Mouse (Mus musculus): ENCODE data around the gene Zfp975.
A peak's percentile ranks its signal among the peaks of the same experiment; 100 is the strongest.
"Not testable (repeated sequence)": the region's sequence is repeated elsewhere in the genome, so short reads cannot be mapped to it uniquely, and the experiment has no call there.

Gene Zfp975

DNA sequence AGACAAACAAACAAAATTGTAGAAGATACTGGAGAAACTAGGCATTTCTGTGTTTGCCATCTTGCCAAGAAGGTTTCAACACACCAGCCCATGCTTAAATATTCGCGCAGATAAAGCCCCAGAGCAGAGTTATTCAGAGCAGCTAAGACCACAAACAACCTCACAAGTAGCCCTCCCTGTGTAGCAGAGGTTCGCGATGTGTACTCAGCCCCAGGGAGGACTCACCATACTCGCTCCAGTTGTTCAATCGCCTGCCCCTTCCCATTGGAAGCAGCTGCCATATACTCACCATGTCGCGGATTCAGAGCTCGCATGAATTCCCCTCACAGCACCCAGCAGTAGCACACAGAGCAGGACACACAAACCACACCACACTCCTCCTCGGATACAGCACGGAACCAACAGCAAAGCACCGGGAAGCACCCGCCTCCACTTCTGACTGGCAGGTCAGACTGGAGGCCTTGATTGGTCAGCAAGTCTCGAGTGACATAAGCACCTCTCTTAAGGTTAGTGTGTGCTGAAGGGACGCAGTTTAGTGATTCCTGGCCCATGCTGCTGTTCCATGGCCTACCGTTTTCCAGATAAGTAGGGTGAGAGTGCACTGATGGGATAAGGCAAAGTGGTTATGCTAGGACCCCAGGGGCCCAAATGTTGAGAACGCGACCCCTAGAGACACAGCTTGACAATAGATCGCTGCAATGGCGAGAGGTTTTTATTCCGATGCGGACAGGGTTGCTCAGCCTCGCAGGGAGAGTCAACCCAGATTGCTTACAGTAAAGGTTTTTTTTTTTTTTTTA is at the start of gene Zfp975:
TSS of gene Zfp975 (minus strand) at position 381 of the 797 bp plus-strand sequence.
- peak; percentile 99 for ATAC-seq (ENCODE audit: low TSS enrichment)

DNA sequence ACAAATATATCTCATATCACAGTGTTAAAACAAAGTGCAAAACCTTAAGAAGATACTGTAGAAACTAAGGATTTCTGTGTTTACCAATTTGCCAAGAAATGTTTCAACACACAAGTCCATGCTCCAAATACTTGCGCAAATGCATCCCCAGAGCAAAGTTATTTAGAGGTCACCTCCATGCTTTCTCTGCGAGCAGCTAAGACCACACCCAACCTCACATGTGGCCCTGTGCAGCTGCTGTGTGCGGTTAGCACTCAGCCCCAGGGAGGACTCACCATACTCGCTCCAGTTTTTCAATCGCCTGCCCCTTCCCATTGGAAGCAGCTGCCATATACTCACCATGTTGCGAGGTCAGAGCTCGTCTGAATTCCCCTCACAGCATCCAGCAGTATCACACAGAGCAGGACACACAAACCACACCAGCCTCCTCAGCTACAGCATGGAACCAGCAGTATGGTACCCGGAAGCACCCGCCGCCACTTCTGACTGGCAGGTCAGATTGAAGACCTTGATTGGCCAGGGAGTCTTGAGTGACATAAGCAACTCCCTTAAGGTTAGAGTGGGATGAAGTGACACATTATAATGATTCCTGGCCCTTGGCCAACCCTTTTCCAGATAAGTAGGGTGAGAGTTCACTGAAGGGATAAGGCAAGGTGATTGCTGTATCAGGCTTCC is 46.1 kb upstream of the Zfp975 start:
- no peak for ATAC-seq (ENCODE audit: low TSS enrichment)

DNA sequence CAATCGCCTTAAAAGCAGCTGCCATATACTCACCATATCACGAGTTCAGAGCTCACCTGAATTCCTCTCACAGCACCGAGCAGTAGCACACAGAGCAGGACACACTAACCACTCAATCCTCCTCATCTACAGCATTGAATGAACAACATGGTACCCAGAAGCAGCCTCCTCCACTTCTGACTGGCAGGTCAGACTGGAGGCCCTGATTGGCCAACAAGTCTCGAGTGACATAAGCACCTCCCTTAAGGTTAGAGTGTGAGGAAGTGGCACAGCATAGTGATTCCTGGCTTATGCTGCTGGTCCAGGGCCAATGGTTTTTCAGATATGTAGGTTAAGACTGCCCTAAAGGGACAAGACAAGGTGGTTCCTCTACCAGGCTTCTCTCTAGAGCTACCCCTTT is 34.4 kb upstream of the Zfp975 start, which contains the start of gene Gm17067:
TSS of gene Gm17067 (minus strand) at position 101 of the 400 bp plus-strand sequence.
- ATAC-seq (ENCODE audit: low TSS enrichment), result not testable (repeated sequence)

DNA sequence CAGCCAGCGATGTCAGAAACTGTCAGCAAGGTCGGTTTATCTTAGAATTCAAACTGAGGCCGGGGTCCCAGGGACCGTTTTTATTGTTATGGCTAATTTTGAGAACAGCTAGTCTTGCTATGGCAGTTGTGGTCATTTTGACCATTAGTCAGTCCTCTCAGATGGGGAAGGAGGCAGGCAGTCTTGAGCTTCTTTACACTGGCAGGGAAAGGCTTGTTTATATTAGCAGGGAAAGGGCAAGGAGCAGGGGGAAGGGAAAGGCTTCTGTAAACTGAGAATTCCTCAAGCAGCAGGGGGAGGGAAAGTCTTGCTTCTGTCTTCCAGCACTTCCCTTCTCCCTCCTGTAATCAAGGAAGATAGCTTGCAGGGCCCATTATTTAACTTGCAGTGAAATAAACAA is 709 bp upstream of the Zfp975 start:
- ATAC-seq (ENCODE audit: low TSS enrichment), result not testable (repeated sequence)

DNA sequence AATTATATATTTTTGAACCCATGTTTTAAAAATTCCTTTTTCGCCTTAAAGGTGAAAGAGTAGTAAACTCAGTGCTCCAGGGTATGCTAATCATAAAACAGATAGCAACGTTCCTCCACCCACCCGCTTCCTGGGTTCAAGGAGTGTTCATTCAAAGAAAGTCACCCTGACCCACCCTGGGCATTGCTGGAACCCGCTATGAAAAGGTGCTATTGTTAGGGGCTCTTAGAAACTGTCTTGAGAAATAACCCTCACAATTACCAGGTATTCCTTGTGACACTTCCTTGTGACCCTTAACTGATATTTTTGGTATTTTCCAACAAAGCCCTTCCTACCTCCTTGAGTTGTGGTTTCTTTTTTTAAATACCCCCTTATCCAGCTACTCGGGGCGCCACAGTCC is 12.5 kb downstream of the Zfp975 start:
- ATAC-seq (ENCODE audit: low TSS enrichment), result not testable (repeated sequence)

DNA sequence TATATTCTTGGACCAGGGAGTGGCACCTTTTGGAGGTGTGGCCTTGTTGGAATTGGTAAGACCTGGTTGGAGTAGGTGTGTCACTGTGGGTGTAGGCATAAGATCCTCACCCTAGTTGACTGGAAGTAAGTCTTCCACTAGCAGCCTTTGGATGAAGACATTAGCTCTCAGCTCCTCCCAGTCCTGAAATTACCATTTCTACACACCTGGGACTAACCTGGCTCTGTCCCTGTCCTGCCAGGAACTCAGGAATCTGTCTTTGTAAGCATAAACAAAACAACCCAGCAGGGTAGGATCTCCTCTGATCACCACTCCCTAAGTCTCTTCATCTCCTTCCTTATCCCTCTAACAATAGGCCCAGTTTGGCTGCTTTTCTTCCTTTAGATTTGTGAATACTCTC is 12.9 kb downstream of the Zfp975 start:
- ATAC-seq (ENCODE audit: low TSS enrichment), result not testable (repeated sequence)

DNA sequence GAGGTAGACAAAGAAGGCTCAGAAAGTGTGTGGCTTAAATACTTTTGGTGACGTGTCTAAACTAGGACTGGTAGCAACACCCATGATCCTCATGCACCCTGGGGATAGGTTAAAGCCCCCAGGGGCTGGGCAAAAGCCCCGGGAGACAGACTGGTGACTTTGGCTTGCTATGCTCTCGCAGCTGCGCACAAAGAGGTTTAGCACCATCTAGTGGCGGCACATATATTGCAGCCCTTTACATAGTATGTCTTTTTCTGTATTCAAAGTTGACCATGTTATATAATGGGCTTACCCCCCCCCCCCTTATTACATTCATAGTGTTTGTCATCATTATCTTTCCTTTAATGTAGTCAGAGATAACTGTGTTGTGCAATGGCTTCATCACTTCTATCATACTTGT is 32.4 kb downstream of the Zfp975 start:
- not testable (repeated sequence) for ATAC-seq (ENCODE audit: low TSS enrichment)

DNA sequence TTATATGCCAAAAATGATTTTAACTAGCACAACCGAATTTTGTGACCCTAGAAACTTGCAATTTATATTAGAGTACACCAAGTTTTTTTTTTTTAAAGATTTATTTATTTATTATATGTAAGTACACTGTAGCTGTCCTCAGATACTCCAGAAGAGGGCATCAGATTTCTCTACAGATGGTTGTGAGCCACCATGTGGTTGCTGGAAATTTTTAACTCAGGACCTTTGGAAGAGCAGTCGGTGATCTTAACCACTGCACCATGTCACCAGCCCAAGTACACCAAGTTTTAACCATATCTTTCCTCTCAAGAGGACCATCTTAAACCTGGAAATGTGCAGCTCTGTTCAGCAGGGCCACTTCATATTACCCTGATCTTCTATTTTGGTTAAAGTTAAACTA is 37.3 kb downstream of the Zfp975 start:
- ATAC-seq (ENCODE audit: low TSS enrichment), result not testable (repeated sequence)

DNA sequence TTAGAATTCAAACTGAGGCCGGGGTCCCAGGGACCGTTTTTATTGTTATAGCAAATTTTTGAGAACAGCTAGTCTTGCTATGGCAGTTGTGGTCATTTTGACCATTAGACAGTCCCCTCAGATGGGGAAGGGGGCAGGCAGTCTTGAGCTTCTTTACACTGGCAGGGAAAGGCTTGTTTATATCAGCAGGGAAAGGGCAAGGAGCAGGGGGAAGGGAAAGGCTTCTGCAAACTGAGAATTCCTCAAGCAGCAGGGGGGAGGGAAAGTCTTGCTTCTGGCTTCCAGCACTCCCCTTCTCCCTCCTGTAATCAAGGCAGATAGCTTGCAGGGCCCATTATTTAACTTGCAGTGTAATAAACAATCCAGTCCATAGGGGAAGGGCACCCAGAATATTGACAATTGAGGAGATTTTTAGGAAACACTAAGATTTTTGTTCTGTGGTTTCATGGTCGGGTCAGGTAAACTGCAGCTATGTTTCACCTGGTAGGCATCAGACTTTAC is 49.4 kb downstream of the Zfp975 start:
- ATAC-seq (ENCODE audit: low TSS enrichment), result not testable (repeated sequence)

DNA sequence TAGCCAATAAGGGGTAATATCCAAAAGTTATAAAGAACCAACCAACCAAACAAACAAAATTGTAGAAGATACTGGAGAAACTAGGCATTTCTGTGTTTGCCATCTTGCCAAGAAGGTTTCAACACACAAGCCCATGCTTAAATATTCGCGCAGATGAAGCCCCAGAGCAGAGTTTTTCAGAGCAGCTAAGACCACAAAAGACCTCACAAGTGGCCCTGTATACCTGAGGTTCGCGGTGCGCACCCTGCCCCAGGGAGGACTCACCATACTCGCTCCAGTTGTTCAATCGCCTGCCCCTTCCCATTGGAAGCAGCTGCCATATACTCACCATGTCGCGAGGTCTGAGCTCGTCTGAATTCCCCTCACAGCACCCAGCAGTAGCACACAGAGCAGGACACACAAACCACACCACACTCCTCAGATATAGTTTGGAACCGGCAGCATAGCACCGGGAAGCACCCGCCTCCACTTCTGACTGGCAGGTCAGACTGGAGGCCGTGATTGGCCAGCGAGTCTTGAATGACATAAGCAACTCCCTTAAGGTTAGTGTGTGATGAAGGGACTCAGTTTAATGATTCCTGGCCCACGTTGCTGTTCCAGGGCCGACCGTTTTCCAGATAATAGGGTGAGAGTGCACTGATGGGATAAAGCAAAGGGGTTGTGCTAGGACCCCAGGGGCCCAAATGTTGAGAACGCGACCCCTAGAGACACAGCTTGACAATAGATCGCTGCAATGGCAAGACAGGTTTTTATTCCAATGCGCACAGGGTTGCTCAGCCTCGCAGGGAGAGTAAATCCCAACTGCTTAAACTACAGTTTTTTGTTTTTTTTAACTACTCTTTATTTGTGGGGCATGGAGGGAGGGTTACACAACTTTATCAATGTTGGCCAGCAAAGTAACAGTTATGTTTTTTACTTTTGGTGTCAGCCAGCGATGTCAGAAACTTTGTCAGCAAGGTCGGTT is 50.1 kb downstream of the Zfp975 start, which contains the start of gene Zfp976:
TSS of gene Zfp976 (minus strand) at position 437 of the 964 bp plus-strand sequence.
- ATAC-seq (ENCODE audit: low TSS enrichment), result peak; percentile 85

DNA sequence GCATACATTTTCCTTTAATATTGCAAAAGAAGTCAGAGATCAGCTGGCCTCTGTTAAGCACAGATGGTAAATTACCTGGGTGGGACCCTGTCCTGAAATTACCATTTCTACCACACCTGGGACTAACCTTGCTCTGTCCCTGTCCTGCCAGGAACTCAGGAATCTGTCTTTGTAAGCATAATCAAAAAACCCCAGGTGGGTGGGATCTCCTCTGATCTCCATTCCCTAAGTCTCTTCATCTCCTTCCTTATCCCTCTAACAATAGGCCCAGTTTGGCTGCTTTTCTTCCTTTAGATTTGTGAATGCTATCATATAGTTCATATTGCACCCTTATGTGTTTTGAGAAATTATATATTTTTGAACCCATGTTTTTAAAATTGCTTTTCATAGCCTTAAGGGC is 61.5 kb downstream of the Zfp975 start:
- ATAC-seq (ENCODE audit: low TSS enrichment), result not testable (repeated sequence)
